Mouse (Mus musculus) lung, embryonic 14.5 days (tissue): Measurements from ENCODE around the gene Mrpl45. TPM values are rescaled to one million over a fixed set of nuclear protein-coding genes. Genes with fewer than 3 reads are reported as not detected.
A peak's percentile ranks its signal among the peaks of the same experiment; 100 is the strongest.

Source experiments
- ATAC-seq: fragments of 200-750 bp; cut with Nextera tagmentation; 2 replicates; pipeline ENCODE4 v1.8.0; 2017; ENCODE audit warnings: mild to moderate bottlenecking, moderate TSS enrichment, moderate library complexity; ENCODE audit not compliant: insufficient read depth
- DNase-seq: peaks from one replicate; pipeline ENCODE4 v3.0.0-alpha.2; 2015
- H3K27ac ChIP-seq: fragments of 300-500 bp; sonication (generic); 2 replicates; pipeline ENCODE4 v1.5.1; 2014; ENCODE audit warnings: low read depth, mild to moderate bottlenecking, moderate library complexity
- H3K27me3 ChIP-seq: fragments of 300-500 bp; sonication (generic); 2 replicates; pipeline ENCODE4 v1.6.1; 2014; ENCODE audit warnings: low read length, control low read depth; ENCODE audit not compliant: insufficient read depth
- H3K36me3 ChIP-seq: fragments of 300-500 bp; sonication (generic); 2 replicates; pipeline ENCODE4 v1.6.1; 2014; ENCODE audit warnings: control low read depth; ENCODE audit not compliant: insufficient read depth
- H3K4me1 ChIP-seq: fragments of 300-500 bp; sonication (generic); 2 replicates; pipeline ENCODE4 v1.6.1; 2014; ENCODE audit warnings: antibody characterized with exemption, control low read depth; ENCODE audit not compliant: insufficient read depth
- H3K4me2 ChIP-seq: fragments of 300-500 bp; sonication (generic); 2 replicates; pipeline ENCODE4 v1.6.1; 2014; ENCODE audit warnings: mild to moderate bottlenecking
- H3K4me3 ChIP-seq: fragments of 300-500 bp; sonication (generic); 2 replicates; pipeline ENCODE4 v1.5.1; 2014; ENCODE audit warnings: low read depth, low read length
- H3K9ac ChIP-seq: fragments of 300-500 bp; sonication (generic); 2 replicates; pipeline ENCODE4 v1.6.1; 2014
- H3K9me3 ChIP-seq: fragments of 300-500 bp; sonication (generic); 2 replicates; pipeline ENCODE4 v1.6.1; 2016; ENCODE audit warnings: low read depth, low read length, control low read depth
- CTCF ChIP-seq: IDR thresholded peaks from 2 replicates; pipeline ENCODE4 v1.5.1; 2016; ENCODE audit warnings: antibody characterized with exemption, low read depth
- WGBS: fragments of 180-500 bp; shearing (Covaris S2); extraction: QIAGEN DNeasy Blood & Tissue Kit; methylation state at CpG from one replicate; pipeline ENCODE4 v1.1.7; 2014; 5-methylcytosine and 5-hydroxymethylcytosine counted together
- polyA plus RNA-seq: library from polyadenylated mRNA; unstranded; fragments of >200 nt; fragmentation: Nextera tagmentation; extraction: Ambion mirVana; gene quantifications from 2 replicates; pipeline ENCODE4 v1.2.1, GENCODE M21; 2014

Gene Mrpl45
- polyA plus RNA-seq, 1 experiment from 2014 or later, result 46.0 TPM

GRCm38 (mm10) chr11:97299939-97300338 lies 15.6 kb upstream of the Mrpl45 start:
- Histone ChIP-seq H3K4me2 (no peak overlapping the region), H3K4me1 (no peaks in the 10 kb centered on the region), H3K9me3 (no peaks in the 10 kb centered on the region), H3K27ac (no peak overlapping the region), H3K4me3 (no peak overlapping the region), H3K36me3 (no peaks in the 10 kb centered on the region), H3K27me3 (no peaks in the 10 kb centered on the region), H3K9ac (no peak overlapping the region)
- no peak for ATAC-seq
- 73% methylated on average over 2 of the region's 2 CpGs for WGBS
- no peak for TF ChIP-seq CTCF
- no peak for DNase-seq

GRCm38 (mm10) chr11:97301406-97301805 lies 14.1 kb upstream of the Mrpl45 start:
- no peak for DNase-seq
- 72% methylated on average over 16 of the region's 16 CpGs for WGBS
- ATAC-seq, result no peak
- no peaks in the 10 kb centered on the region for H3K27me3 ChIP-seq
- no peak overlapping the region for H3K4me3 ChIP-seq
- no peak overlapping the region for H3K4me2 ChIP-seq
- no peak overlapping the region for H3K27ac ChIP-seq
- H3K36me3 ChIP-seq, result no peaks in the 10 kb centered on the region
- no peak for TF ChIP-seq CTCF
- no peak overlapping the region for H3K9ac ChIP-seq
- H3K4me1 ChIP-seq, result no peaks in the 10 kb centered on the region
- no peaks in the 10 kb centered on the region for H3K9me3 ChIP-seq

- 0 out of 2 replicates have a peak overlapping the region, but pooled peaks have one; percentile 8 for H3K9ac ChIP-seq
- ATAC-seq, result peak; percentile 38; the same call in 1 of the 2 replicates
Measured at GRCm38 (mm10) chr11:97302231-97302781, 13.2 kb upstream of the Mrpl45 start.

DNA sequence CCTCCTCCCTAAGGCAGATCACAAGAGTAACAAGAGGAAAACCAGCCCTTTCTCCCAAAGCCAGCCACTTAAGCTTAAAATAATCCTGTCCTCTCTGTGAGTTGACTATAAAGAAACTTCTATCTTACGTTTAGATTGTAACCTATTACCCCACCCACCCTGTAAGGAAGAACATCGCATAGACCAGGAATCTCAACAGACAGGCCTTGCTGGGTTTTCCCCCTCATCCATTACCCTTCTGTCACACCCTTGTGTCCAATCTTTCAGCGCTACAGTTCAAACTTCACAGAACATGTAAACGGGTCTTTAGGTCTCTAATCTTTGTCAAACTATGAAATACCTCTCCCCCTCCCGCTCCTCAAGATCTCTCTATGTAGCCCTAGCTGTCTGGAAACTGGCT lies 10.9 kb upstream of the Mrpl45 start:
- DNase-seq, result no peak
- no peak for ATAC-seq
- no peak overlapping the region for H3K4me3 ChIP-seq
- TF ChIP-seq CTCF, result no peak
- H3K4me1 ChIP-seq, result no peaks in the 10 kb centered on the region
- H3K36me3 ChIP-seq, result no peaks in the 10 kb centered on the region
- WGBS, result 42% methylated on average over 5 of the region's 5 CpGs
- H3K9me3 ChIP-seq, result no peaks in the 10 kb centered on the region
- H3K9ac ChIP-seq, result no peak overlapping the region
- H3K4me2 ChIP-seq, result no peak overlapping the region
- no peaks in the 10 kb centered on the region for H3K27me3 ChIP-seq
- H3K27ac ChIP-seq, result no peak overlapping the region

More at GRCm38 (mm10) chr11:97302231-97302781, 13.2 kb upstream of the Mrpl45 start:
- Histone ChIP-seq H3K4me3 (no peak overlapping the region), H3K4me2 (no peak overlapping the region), H3K9me3 (no peaks in the 10 kb centered on the region), H3K27me3 (no peaks in the 10 kb centered on the region), H3K36me3 (no peaks in the 10 kb centered on the region), H3K4me1 (no peaks in the 10 kb centered on the region), H3K27ac (peak overlapping the region; percentile 38; the same call in 1 of the 2 replicates)
- no peak for TF ChIP-seq CTCF
- 23% methylated on average over 7 of the region's 7 CpGs for WGBS
- DNase-seq, result peak; percentile 78

- no peak for ATAC-seq
- no peaks in the 10 kb centered on the region for H3K9me3 ChIP-seq
Measured at GRCm38 (mm10) chr11:97307294-97308069, 8.0 kb upstream of the Mrpl45 start.

DNA sequence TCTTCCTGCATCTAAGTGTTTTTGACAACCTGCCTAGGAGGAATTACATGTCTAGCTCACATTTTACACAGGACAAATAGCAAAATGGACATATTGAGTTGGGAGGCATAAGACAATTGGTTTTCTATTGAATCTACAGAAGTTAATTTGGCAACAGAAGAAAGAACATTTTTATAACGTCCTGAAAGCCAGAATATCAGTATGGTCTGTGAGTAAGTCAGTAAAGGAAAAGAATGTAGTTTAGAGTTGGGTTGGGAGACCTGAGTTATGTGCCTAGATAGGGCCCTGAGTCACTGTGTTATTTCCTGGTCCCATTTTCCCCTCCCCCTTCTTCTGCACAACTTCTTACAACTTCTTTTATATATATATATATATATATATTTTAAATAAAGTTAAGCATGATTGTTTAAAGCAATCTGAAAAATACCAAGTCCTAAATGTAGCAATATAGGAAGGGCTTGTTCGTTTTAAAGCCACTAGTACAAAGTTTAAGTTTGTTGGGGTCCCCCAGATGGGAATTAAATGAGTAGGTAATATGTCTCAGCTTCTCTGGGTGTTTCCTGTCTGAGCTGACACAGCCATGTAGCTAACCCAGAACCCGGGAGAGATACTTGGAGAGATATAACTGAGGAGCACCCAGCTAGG lies 6.6 kb upstream of the Mrpl45 start:
- Histone ChIP-seq H3K9me3 (no peaks in the 10 kb centered on the region), H3K9ac (peak overlapping the region; percentile 64), H3K4me1 (no peaks in the 10 kb centered on the region), H3K27ac (peak overlapping the region; percentile 90), H3K4me3 (peak overlapping the region; percentile 40), H3K4me2 (peak overlapping the region; percentile 89), H3K36me3 (no peaks in the 10 kb centered on the region), H3K27me3 (no peaks in the 10 kb centered on the region)
- DNase-seq, result peak; percentile 15
- TF ChIP-seq CTCF, result no peak
- WGBS, result 20% methylated on average over 3 of the region's 3 CpGs
- ATAC-seq, result no peak

More at GRCm38 (mm10) chr11:97307294-97308069, 8.0 kb upstream of the Mrpl45 start:
- H3K4me3 ChIP-seq, result no peak overlapping the region
- WGBS, result 93% methylated on average over 11 of the region's 11 CpGs
- H3K4me1 ChIP-seq, result no peaks in the 10 kb centered on the region
- H3K36me3 ChIP-seq, result no peaks in the 10 kb centered on the region
- no peak overlapping the region for H3K27ac ChIP-seq
- no peak overlapping the region for H3K9ac ChIP-seq
- H3K27me3 ChIP-seq, result no peaks in the 10 kb centered on the region
- no peak for DNase-seq
- H3K4me2 ChIP-seq, result no peak overlapping the region
- TF ChIP-seq CTCF, result no peak

GRCm38 (mm10) chr11:97309451-97309836 lies 6.1 kb upstream of the Mrpl45 start:
- ATAC-seq (peak; percentile 91), DNase-seq (peak; percentile 87)
- Histone ChIP-seq H3K4me2 (peak overlapping the region; percentile 89), H3K36me3 (no peaks in the 10 kb centered on the region), H3K9me3 (no peaks in the 10 kb centered on the region), H3K9ac (peak overlapping the region; percentile 64), H3K4me3 (peak overlapping the region; percentile 40), H3K27ac (peak overlapping the region; percentile 90), H3K27me3 (no peaks in the 10 kb centered on the region), H3K4me1 (no peaks in the 10 kb centered on the region)
- WGBS, result under 1% methylated on average over 9 of the region's 9 CpGs
- TF ChIP-seq CTCF, result no peak
